Mouse (Mus musculus) spleen, adult 12 weeks (tissue): ENCODE measurements around the gene Ahdc1.

ENCODE experiments used
- DNase-seq: peaks from one replicate; pipeline ENCODE4 v3.0.0; 2022; ENCODE audit warnings: low spot score

Gene Ahdc1

GRCm38 (mm10) chr4:133127079-133127478 is 116.0 kb downstream of the Ahdc1 start:
- DNase-seq = no peak
